Mouse (Mus musculus) stomach, embryonic 14.5 days (tissue): ENCODE results near the gene Fga. TPM values are rescaled to one million over a fixed set of nuclear protein-coding genes. Genes with fewer than 3 reads are reported as not detected.

Experiments used
- ATAC-seq: fragments of 200-750 bp; cut with Nextera tagmentation; 2 replicates; pipeline ENCODE4 v1.8.0; 2017; ENCODE audit warnings: low read depth, moderate TSS enrichment; ENCODE audit not compliant: insufficient number of reproducible peaks, insufficient read depth, low FRiP score
- H3K27ac ChIP-seq: fragments of 300-500 bp; sonication (generic); 2 replicates; pipeline ENCODE4 v1.5.1; 2014; ENCODE audit warnings: mild to moderate bottlenecking, low read length, moderate library complexity, mixed read lengths
- H3K27me3 ChIP-seq: fragments of 300-500 bp; sonication (generic); 2 replicates; pipeline ENCODE4 v1.6.1; 2014; ENCODE audit warnings: low read length, control low read depth, mixed read lengths; ENCODE audit not compliant: control insufficient read depth, insufficient read depth
- H3K36me3 ChIP-seq: fragments of 300-500 bp; sonication (generic); 2 replicates; pipeline ENCODE4 v1.6.1; 2014; ENCODE audit warnings: mild to moderate bottlenecking, control low read depth, low read length, moderate library complexity, mixed read lengths; ENCODE audit not compliant: control insufficient read depth, insufficient read depth
- H3K4me1 ChIP-seq: fragments of 300-500 bp; sonication (generic); 2 replicates; pipeline ENCODE4 v1.6.1; 2014; ENCODE audit warnings: low read length, control low read depth, mixed read lengths; ENCODE audit not compliant: control insufficient read depth, insufficient read depth
- H3K4me2 ChIP-seq: fragments of 300-500 bp; sonication (generic); replicated peaks from 2 replicates; pipeline ENCODE4 v1.6.1; 2014; ENCODE audit warnings: low read depth, low read length, control low read depth
- H3K4me3 ChIP-seq: fragments of 300-500 bp; sonication (generic); 2 replicates; pipeline ENCODE4 v1.5.1; 2014; ENCODE audit warnings: low read depth, low read length, control low read depth
- H3K9ac ChIP-seq: fragments of 300-500 bp; sonication (generic); replicated peaks from 2 replicates; pipeline ENCODE4 v1.6.1; 2014; ENCODE audit warnings: low read depth, mild to moderate bottlenecking, control low read depth, low read length, moderate library complexity, mixed read lengths
- H3K9me3 ChIP-seq: fragments of 300-500 bp; sonication (generic); 2 replicates; pipeline ENCODE4 v1.6.1; 2016; ENCODE audit warnings: low read depth, low read length, control low read depth; ENCODE audit not compliant: control insufficient read depth
- WGBS: fragments of 180-500 bp; shearing (Covaris S2); extraction: QIAGEN DNeasy Blood & Tissue Kit; methylation state at CpG from one replicate; pipeline ENCODE4 v1.1.7; 2014; 5-methylcytosine and 5-hydroxymethylcytosine counted together
- polyA plus RNA-seq: library from polyadenylated mRNA; unstranded; fragments of >200 nt; fragmentation: Nextera tagmentation; extraction: Ambion mirVana; gene quantifications from 2 replicates; pipeline ENCODE4 v1.2.1, GENCODE M21; 2014

The Fga gene
- 0.14 and 0.27 TPM in 2 replicates for polyA plus RNA-seq

GRCm38 (mm10) chr3:83025475-83026301, at the start of gene Fga:
Gene Fga (plus strand): TSS chr3:83026076.
- Histone ChIP-seq H3K9me3 (no peaks in the 10 kb centered on the region), H3K4me1 (no peaks in the 10 kb centered on the region), H3K9ac (no peak within 1 kb of the TSS), H3K4me3 (no peak within 1 kb of the TSS), H3K27me3 (no peaks in the 10 kb centered on the region), H3K27ac (no peak within 1 kb of the TSS), H3K4me2 (no peak within 1 kb of the TSS), H3K36me3 (no peaks in the 10 kb centered on the region)
- no peak for ATAC-seq
- 75% methylated on average over 9 of the region's 9 CpGs for WGBS

DNA sequence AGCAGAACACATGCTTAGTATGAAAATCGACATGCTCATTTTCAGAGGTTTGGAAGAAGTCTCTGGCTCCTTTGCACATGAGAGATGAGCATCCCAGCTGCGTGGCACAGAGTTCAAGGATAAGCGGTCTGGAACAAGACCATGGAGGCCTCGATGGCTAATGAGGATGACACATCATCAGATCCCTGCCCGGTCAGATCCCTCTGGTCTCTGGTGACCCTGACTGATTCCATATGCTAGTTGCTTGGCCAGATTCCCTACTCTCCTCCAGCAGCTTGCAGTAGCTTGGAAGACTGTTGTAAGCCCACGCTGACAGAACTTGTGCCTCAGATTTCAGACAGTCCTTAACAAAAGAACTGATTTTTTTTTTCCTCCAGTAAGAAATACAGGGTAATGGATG, 45.1 kb upstream of the Fga start:
- Histone ChIP-seq H3K4me2 (no peak overlapping the region), H3K27me3 (no peaks in the 10 kb centered on the region), H3K9ac (no peak overlapping the region), H3K27ac (no peak overlapping the region; the same call in 1 of the 2 replicates), H3K36me3 (no peaks in the 10 kb centered on the region), H3K4me1 (no peaks in the 10 kb centered on the region), H3K9me3 (no peaks in the 10 kb centered on the region), H3K4me3 (no peak overlapping the region)
- ATAC-seq: peak; percentile 58; the same call in 1 of the 2 replicates
- 56% methylated on average over 6 of the region's 6 CpGs for WGBS

- H3K9ac ChIP-seq: no peak overlapping the region
- no peaks in the 10 kb centered on the region for H3K27me3 ChIP-seq
- 59% methylated on average over 8 of the region's 8 CpGs for WGBS
- no peak overlapping the region for H3K27ac ChIP-seq
- H3K4me2 ChIP-seq: no peak overlapping the region
- H3K4me1 ChIP-seq: no peaks in the 10 kb centered on the region
- no peaks in the 10 kb centered on the region for H3K36me3 ChIP-seq
- no peaks in the 10 kb centered on the region for H3K9me3 ChIP-seq
- no peak for ATAC-seq
- no peak overlapping the region for H3K4me3 ChIP-seq
Observed at GRCm38 (mm10) chr3:82981861-82982260, 44.0 kb upstream of the Fga start.

DNA sequence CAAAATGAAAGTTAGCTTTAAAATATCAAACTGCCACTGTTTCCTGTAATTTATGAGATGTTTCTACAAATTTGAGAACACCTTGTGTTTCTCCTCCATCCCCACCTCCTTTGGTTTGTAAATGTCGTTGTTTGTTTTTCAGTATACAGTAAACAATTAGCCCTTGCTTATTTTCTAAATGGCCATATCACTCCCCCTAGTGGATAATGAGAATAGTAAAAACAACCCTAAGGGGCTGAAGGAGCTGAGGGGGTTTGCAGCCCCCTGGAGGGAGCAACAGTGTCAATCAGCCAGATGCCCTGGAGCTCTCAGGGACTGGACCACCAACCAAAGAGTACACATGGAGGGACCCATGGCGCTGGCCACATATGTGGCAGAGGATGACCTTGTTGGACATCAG, 41.0 kb upstream of the Fga start:
- ATAC-seq: no peak
- no peaks in the 10 kb centered on the region for H3K27me3 ChIP-seq
- 79% methylated on average over 2 of the region's 2 CpGs for WGBS
- H3K27ac ChIP-seq: no peak overlapping the region
- no peak overlapping the region for H3K4me3 ChIP-seq
- no peak overlapping the region for H3K9ac ChIP-seq
- H3K4me2 ChIP-seq: no peak overlapping the region
- H3K4me1 ChIP-seq: no peaks in the 10 kb centered on the region
- H3K36me3 ChIP-seq: no peaks in the 10 kb centered on the region
- no peaks in the 10 kb centered on the region for H3K9me3 ChIP-seq

DNA sequence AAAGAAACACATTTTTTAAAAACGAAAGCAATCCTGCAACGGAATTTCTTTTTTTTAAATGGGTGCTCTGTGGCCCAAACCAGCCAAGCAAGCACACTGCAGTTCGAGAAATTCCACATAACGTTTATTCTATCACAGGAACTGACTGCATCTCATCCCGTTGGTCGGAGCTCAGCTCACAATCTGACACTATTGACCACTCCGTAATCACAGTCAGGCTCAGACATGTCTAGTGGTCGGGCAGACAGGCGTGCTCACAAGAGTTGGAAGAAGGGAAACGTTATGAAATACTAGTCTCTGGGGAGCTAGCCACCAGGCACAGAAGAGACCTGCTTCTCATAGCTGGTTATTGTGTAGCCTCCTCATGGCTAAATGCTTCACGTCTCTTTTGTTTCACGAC, 33.9 kb upstream of the Fga start:
- H3K4me1 ChIP-seq: peaks cover 3% of the 10 kb centered on the region; the same call in 1 of the 2 replicates
- H3K9me3 ChIP-seq: no peaks in the 10 kb centered on the region
- ATAC-seq: no peak
- no peaks in the 10 kb centered on the region for H3K27me3 ChIP-seq
- WGBS: 67% methylated on average over 12 of the region's 12 CpGs
- H3K36me3 ChIP-seq: no peaks in the 10 kb centered on the region
- no peak overlapping the region for H3K9ac ChIP-seq
- no peak overlapping the region for H3K4me3 ChIP-seq
- no peak overlapping the region for H3K4me2 ChIP-seq
- no peak overlapping the region for H3K27ac ChIP-seq

- no peaks in the 10 kb centered on the region for H3K27me3 ChIP-seq
- WGBS: 73% methylated on average over 6 of the region's 6 CpGs
- no peak overlapping the region for H3K4me3 ChIP-seq
- no peak overlapping the region for H3K9ac ChIP-seq
- no peaks in the 10 kb centered on the region for H3K36me3 ChIP-seq
- no peaks in the 10 kb centered on the region for H3K9me3 ChIP-seq
- no peak for ATAC-seq
- H3K27ac ChIP-seq: no peak overlapping the region
- no peak overlapping the region for H3K4me2 ChIP-seq
- H3K4me1 ChIP-seq: peaks cover 3% of the 10 kb centered on the region; the same call in 1 of the 2 replicates
Observed at GRCm38 (mm10) chr3:82992956-82993355, 32.9 kb upstream of the Fga start.

DNA sequence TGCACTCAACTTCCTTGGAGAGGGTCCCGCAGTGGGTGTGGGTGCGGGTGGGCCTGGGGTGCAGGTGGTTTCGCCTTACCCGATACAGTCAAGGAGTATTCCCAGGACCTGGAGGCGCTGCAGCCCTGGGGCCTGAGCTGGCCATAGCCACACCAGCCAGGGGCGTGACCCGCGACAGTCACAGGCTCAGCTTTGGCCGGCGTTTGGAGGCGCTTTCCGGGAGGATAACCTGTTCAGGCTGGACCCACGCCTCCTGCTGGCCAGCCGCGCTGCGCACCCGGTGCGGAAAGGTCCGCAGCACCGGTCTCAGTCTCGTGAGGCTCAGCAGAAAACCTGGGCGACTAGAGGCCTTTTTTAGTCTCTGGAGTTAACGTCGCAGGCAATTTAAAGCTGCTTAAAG, 30.5 kb upstream of the Fga start:
- Histone ChIP-seq H3K4me3 (peak overlapping the region; percentile 12; the same call in 1 of the 2 replicates), H3K27me3 (no peaks in the 10 kb centered on the region), H3K27ac (no peak overlapping the region), H3K36me3 (no peaks in the 10 kb centered on the region), H3K4me1 (peaks cover 3% of the 10 kb centered on the region; the same call in 1 of the 2 replicates), H3K4me2 (peak overlapping the region; percentile 46), H3K9me3 (no peaks in the 10 kb centered on the region), H3K9ac (no peak overlapping the region)
- WGBS: 3% methylated on average over 24 of the region's 24 CpGs
- peak; percentile 80; the same call in 1 of the 2 replicates for ATAC-seq

DNA sequence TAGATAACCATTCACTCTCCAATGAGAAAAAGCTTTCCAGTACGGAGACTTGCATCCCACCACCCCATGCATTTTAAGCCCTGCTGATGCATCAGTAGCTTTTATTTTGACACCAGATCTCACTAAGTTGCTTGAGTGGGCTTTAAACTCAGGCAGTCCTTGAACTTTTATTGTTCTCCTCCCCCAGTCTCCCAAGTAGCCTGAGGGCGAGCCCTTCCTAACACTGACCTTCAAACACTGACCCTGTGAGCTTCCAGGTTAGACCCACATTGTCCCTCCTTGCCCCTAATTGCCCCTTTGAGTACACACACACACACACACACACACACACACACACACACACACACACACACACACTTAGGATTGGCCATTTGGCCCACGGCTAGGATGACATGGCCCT, 29.2 kb upstream of the Fga start:
- H3K9ac ChIP-seq: no peak overlapping the region
- no peaks in the 10 kb centered on the region for H3K9me3 ChIP-seq
- no peak for ATAC-seq
- peaks cover 3% of the 10 kb centered on the region; the same call in 1 of the 2 replicates for H3K4me1 ChIP-seq
- H3K4me3 ChIP-seq: no peak overlapping the region
- H3K36me3 ChIP-seq: no peaks in the 10 kb centered on the region
- no peak overlapping the region for H3K27ac ChIP-seq
- H3K27me3 ChIP-seq: no peaks in the 10 kb centered on the region
- WGBS: 74% methylated on average over 3 of the region's 3 CpGs
- no peak overlapping the region for H3K4me2 ChIP-seq
